Mouse (Mus musculus) gastrocnemius, postnatal 25 days (tissue): ENCODE measurements around the gene Jup. TPM values are rescaled to one million over a fixed set of nuclear protein-coding genes. Genes with fewer than 3 reads are reported as not detected.

Source experiments
- DNase-seq: peaks from one replicate; pipeline ENCODE4 v3.0.0; 2022
- long read RNA-seq, 2 experiments: library from polyadenylated mRNA; stranded (forward); transcript quantifications; one replicate each; pipeline ENCODE4 v2.0.0; 2021
- total RNA-seq, 2 experiments: library from RNA; stranded (reverse); gene quantifications; 1 replicate in 1 of 2; 2 replicates in 1 of 2; pipeline ENCODE4 v1.2.3; 2021

Jup gene
- 10 to 100 TPM; 72.0 to 79.8 TPM for total RNA-seq
- long read RNA-seq, experiment 1, transcript Jup-204 (2 exons, 2,913 nt) = major isoform, 6 of 56 reads
- long read RNA-seq, experiment 1, partial matches to known transcripts = 4 of 56 reads
- long read RNA-seq, experiment 1, other reads (novel, unspliced or antisense) = 44 of 56 reads
- long read RNA-seq, experiment 2, transcript Jup-201 (14 exons, 3,205 nt) = major isoform, 12 of 59 reads
- long read RNA-seq, experiment 2, partial matches to known transcripts = 5 of 59 reads
- long read RNA-seq, experiment 2, other reads (novel, unspliced or antisense) = 38 of 59 reads

- DNase-seq = peak; percentile 100
Measured at GRCm38 (mm10) chr11:100397600-100398389, at the start of gene Jup. Gene Jup (minus strand): TSS chr11:100397763.

GRCm38 (mm10) chr11:100442625-100443024, 45.1 kb upstream of the Jup start:
- no peak for DNase-seq

- DNase-seq = no peak
Measured at GRCm38 (mm10) chr11:100441797-100442196, 44.2 kb upstream of the Jup start, which contains the start of the genes Nt5c3b and Klhl10. Gene Nt5c3b (minus strand): TSS chr11:100441808. Gene Klhl10 (plus strand): TSS chr11:100441917.

GRCm38 (mm10) chr11:100440691-100441522, 43.3 kb upstream of the Jup start:
- DNase-seq = peak; percentile 83

- DNase-seq = no peak
Measured at GRCm38 (mm10) chr11:100437901-100438300, 40.3 kb upstream of the Jup start.

- no peak for DNase-seq
Measured at GRCm38 (mm10) chr11:100435678-100436246, 38.2 kb upstream of the Jup start.

- no peak for DNase-seq
Measured at GRCm38 (mm10) chr11:100432002-100432401, 34.4 kb upstream of the Jup start.

GRCm38 (mm10) chr11:100430052-100430451, 32.5 kb upstream of the Jup start:
- DNase-seq = no peak

GRCm38 (mm10) chr11:100428612-100429199, 31.1 kb upstream of the Jup start:
- no peak for DNase-seq

- no peak for DNase-seq
Measured at GRCm38 (mm10) chr11:100426820-100427219, 29.3 kb upstream of the Jup start.

GRCm38 (mm10) chr11:100425851-100426250, 28.3 kb upstream of the Jup start:
- DNase-seq = peak; percentile 45

GRCm38 (mm10) chr11:100423836-100424235, 26.3 kb upstream of the Jup start:
- DNase-seq = no peak

- no peak for DNase-seq
Measured at GRCm38 (mm10) chr11:100421537-100421936, 24.0 kb upstream of the Jup start.

GRCm38 (mm10) chr11:100414914-100415822, 17.6 kb upstream of the Jup start, which contains the start of gene Fkbp10:
Gene Fkbp10 (plus strand): TSS chr11:100415697.
- peak; percentile 79 for DNase-seq

- DNase-seq = peak; percentile 86
Measured at GRCm38 (mm10) chr11:100414021-100414913, 16.7 kb upstream of the Jup start, which contains the start of gene P3h4. Gene P3h4 (minus strand): TSS chr11:100414836.

GRCm38 (mm10) chr11:100413541-100413940, 16.0 kb upstream of the Jup start:
- no peak for DNase-seq

- no peak for DNase-seq
Measured at GRCm38 (mm10) chr11:100411736-100412135, 14.2 kb upstream of the Jup start.

GRCm38 (mm10) chr11:100409686-100410085, 12.1 kb upstream of the Jup start:
- DNase-seq = no peak

GRCm38 (mm10) chr11:100408835-100409462, 11.4 kb upstream of the Jup start:
- DNase-seq = no peak
